Mouse (Mus musculus): ENCODE measurements at regions not wholly inside any gene's neighbourhood (a gene's known extent, or its start where the extent isn't known, plus 50 kb on each side); places are given as distances from the start of the nearest gene placed in this dataset.

- ChIA-PET POLR2A (no interaction called here), CTCF (no interaction called here)
These were observed 241.8 kb downstream of the Gsdmc2 start for GRCm38 (mm10) chr15:63603100-63603714.

DNA sequence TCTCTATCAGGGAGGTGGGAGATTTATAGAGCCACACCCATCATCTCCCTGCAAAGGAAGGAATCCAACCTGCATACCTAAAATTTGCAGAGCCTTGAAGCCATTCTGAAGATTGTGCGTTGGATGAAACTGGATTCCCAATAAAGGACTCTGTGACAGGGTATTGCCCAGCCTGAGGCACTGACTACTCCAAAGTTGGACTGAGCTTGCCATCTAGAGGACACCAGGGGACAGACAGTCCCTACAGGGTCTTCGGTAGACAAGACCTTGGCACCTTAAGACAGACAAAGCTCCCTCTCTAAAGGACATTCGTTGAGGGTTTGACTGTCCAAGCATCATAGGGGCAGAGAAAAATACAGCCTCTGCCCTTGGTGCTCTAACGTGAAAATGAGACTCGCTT, 243.4 kb downstream of the Gsdmc2 start:
- POLR2A ChIA-PET, result no interaction called here
- CTCF ChIA-PET, result interaction anchor here in 1 of 4 experiments (0.8 kb wide), 1 partner anchor 11 kb away, joined by 3 read pairs; no protein-coding TSS in a partner anchor

DNA sequence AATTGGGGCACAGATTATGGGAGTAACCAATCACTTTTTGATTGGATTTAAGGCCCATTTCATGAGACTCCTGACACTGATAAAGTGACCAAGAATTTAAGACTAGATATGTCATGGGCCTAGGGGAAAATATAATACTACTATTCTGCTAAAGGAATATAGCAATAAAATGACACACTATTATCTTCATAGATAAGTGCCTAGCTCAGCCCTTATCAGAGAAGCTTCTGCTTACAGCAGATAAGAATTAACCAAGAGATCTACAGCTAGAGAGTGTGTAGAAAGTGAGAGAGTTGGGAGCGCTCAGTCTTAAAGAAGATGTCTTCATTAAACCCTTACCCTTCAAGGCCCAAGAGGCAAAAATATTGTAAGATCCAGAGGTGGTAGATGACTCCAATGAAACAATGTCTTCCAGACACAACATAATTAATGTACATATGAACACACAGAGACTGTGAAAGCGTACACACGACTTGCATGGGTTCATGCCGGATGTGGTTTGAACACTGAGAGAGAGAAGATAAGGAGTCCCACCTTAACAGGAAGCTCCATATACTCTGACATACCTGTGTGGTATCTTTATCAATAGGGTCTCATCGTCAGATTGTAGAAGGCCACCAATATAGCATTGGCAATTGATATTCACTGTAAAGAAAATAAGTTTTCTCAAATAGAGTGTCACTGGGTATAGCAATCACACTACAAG, 252.1 kb downstream of the Gsdmc2 start:
- POLR2A ChIA-PET, result interaction anchor here in 1 of 4 experiments (0.7 kb wide), 1 partner anchor 631 kb away, joined by 3 read pairs; no protein-coding TSS in a partner anchor
- CTCF ChIA-PET, result no interaction called here

- CTCF ChIA-PET, result no interaction called here
- POLR2A ChIA-PET, result no interaction called here
These were observed 285.7 kb downstream of the Gsdmc2 start for GRCm38 (mm10) chr15:63559293-63559692.

DNA sequence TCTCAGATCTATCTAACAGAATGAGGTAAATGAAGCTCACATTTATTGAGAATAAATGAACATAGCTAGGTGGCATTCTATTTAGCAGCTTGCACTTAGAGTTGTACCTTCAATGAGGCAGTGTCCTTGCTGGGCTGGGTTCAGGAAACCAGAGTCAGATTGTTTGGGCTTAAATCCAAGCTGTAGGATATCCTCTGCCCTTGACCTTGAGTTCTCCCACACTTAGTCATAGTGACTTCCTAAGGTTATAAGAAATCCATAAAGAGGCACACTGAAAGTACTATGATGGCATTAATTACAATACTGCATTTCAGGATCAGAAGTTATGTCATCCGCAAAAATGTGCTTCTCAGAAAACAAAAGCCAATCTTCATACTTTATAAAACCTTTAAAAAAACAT, 286.3 kb downstream of the Gsdmc2 start:
- ChIA-PET POLR2A (no interaction called here), CTCF (no interaction called here)

DNA sequence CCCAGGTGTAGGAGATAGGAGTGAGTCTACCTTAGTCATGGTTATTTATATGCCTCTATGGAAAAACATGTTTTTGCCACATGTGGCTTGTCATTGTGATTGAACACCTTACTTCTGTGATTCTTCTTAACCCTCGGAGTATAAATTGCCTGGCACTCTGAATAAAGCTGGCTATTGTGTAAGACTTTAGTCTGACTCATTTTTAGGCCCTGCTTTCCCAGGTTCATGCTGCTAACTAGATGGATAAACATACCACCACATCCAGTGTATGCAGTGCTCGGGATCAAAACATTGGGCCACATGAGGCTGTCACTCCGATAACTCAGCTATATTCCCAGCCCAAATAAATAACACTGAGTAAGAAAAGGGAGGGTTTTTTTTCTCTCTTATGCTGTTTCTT, 287.2 kb downstream of the Gsdmc2 start:
- ChIA-PET CTCF (no interaction called here), POLR2A (no interaction called here)

DNA sequence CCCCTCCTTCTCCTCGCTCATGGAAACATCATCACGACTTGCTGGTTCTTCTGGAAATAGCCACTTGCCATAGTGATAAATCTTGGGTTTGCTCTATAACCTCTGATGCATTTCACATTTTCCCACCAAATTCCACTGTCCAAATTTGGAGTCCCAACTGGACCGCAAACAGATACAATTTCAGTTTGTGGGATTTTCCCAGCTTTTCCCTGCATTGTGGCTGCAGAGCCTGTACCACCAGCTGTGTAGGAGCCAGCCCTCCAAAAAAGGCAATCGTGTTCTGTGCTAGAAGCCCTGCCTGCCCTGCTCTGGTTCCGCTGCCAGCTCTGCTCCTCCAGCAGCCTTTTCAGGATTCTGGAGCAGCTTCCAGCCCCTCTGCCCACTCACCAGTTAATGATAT, 291.4 kb downstream of the Gsdmc2 start:
- ChIA-PET POLR2A (no interaction called here), CTCF (no interaction called here)

GRCm38 (mm10) chr15:63532337-63533055, 312.5 kb downstream of the Gsdmc2 start:
- CTCF ChIA-PET, result no interaction called here
- POLR2A ChIA-PET, result interaction anchor here in 1 of 4 experiments (0.7 kb wide), 1 partner anchor 1269 kb away, joined by 3 read pairs; no protein-coding TSS in a partner anchor

- POLR2A ChIA-PET, result no interaction called here
- CTCF ChIA-PET, result interaction anchor here in 1 of 4 experiments (0.6 kb wide), 1 partner anchor 1421 kb away, joined by 3 read pairs; no protein-coding TSS in a partner anchor
These were observed 317.7 kb downstream of the Gsdmc2 start for GRCm38 (mm10) chr15:63527318-63527717.

DNA sequence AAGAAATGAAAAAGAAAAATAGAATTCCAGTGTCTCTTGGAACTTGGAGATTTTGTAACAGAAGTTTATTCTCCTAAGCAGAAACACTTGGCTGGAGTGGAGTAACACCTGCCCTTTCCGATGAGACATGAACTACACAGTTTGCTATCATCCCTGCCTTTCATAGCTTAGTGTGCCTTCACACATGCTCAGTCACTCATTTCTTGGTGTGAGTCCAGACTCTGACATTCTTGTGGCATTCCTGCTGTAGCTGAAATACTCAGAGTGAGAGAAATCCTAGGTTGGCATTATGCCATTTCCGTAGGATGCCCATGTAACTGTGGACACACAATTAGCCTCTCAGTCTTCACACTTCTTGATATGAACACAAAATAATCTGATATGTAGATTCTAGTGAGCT, 318.2 kb downstream of the Gsdmc2 start:
- CTCF ChIA-PET, result interaction anchor here in 1 of 4 experiments (0.6 kb wide), 1 partner anchor 1421 kb away, joined by 3 read pairs; no protein-coding TSS in a partner anchor
- POLR2A ChIA-PET, result no interaction called here

GRCm38 (mm10) chr15:63517301-63517700, 327.7 kb downstream of the Gsdmc2 start:
- POLR2A ChIA-PET, result no interaction called here
- CTCF ChIA-PET, result no interaction called here

DNA sequence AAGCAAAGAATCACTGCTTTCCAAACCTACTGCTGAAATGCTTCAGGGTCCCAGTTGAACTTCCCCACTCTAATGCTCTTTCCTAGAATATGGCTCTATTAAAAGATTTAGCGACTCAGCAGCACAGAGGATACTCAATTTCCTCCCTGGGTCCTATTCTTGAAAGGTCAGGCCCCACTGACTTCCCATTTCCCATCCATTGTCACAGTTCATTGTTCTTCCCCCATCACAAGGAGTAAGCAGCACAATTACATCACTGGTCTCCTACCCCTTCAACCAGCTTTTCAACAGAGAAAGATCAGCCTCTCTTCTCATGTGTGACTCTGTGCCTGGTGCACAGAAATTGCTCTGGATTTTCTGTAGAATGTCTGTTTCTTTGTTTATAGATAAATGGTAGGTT, 344.5 kb downstream of the Gsdmc2 start:
- ChIA-PET CTCF (no interaction called here), POLR2A (no interaction called here)

- ChIA-PET POLR2A (no interaction called here), CTCF (no interaction called here)
These were observed 346.5 kb downstream of the Gsdmc2 start for GRCm38 (mm10) chr15:63498483-63498882.

- ChIA-PET CTCF (no interaction called here), POLR2A (no interaction called here)
These were observed 347.8 kb downstream of the Gsdmc2 start for GRCm38 (mm10) chr15:63497207-63497606.

DNA sequence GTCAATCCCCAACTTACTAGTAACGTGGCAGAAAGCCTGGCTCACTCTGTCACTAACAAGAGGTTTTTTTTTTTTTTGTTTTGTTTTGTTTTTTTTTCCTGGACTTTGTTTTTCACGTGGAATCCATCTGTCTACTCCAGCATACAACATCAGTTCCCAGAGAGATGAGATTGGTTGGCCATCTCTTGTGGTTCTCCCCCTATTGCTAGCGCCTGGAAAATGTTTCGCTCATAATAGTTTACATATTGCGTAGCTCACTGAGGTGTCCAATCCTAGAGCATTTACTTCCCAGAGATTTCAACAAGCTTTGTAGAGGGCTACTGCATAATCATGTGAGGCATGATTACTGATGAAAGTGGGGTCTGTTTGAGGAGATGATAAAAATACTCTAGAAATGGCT, 360.1 kb downstream of the Gsdmc2 start:
- CTCF ChIA-PET, result no interaction called here
- POLR2A ChIA-PET, result no interaction called here

DNA sequence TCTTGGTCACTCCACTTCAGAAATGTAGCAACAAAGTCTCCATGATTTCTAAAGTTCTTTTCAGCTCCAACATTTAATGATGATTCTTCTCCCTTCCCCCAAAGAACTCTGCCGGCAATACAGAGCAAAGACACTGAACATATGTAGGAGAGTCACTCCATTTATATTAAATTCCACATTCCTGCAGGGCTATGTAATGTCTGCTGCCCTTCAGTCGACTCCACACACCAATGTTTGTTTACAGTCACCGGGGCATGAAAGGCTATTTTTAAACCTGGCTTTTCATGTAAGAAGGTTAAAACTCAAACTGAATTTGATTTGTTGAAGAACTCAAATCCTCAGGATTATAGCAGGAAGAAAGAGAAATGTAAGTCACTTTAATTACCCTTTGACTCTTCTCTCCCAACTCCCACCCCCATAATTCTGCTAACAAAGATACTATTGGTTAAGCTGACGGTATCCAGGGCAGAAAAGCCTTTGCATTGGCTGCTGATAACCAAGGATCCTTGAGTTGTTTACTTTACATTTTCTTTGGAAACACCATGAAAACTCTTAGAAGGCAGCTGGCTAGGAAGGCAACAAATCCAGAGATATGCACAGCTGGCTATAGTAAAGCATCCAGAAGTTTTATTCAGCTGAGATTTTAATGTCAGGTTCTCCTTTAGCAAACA, 360.6 kb downstream of the Gsdmc2 start:
- CTCF ChIA-PET, result no interaction called here
- POLR2A ChIA-PET, result no interaction called here

DNA sequence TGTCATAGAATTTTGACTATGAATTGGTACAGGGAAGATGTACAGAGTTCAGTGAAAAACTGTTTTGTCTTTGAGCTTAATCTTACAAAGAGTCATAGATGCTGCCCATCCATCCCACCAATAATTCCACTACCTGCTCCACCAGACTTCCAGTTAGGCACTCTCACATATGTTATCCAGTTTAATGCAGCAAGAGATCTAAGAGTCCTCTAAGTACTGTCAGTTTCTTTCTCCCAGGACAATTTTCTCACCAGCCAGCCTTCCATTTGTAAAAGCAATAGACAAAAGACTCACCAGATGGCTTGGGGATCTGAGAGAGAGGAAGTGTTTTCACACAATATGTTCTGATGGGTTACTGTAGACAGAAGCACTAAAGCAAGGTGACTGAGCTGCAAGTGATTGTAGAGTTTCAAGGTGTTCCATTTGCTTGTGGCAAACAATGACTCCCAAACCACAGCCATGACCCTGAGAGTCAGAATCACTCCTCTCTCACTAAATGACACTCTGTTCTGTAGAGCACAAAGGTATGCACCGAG, 365.6 kb downstream of the Gsdmc2 start:
- ChIA-PET CTCF (no interaction called here), POLR2A (no interaction called here)

DNA sequence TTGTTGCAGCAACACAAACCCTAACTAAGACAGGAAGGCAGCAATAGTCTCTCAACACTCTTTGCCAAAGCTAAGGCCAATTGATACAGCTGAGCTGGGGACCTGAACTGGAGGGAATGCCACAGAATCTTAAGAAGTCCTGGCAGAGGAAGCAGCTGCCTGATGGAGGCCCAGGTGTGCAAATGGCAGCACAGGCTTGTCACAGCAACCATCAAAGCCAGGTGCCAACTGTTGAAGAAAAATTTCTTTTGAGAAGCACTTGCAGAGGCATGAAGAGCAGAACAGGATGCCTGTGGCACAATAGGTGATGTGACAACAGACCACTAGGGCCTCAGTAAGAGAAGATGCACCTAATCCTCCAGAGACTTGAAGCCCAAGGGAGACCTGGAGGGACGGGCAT, 378.1 kb downstream of the Gsdmc2 start:
- ChIA-PET POLR2A (no interaction called here), CTCF (no interaction called here)

- POLR2A ChIA-PET, result no interaction called here
- CTCF ChIA-PET, result no interaction called here
These were observed 392.4 kb downstream of the Gsdmc2 start for GRCm38 (mm10) chr15:63452529-63452928.

- POLR2A ChIA-PET, result no interaction called here
These were observed 398.7 kb downstream of the Gsdmc2 start for GRCm38 (mm10) chr15:63446288-63446687.

More at GRCm38 (mm10) chr15:63446288-63446687, 398.7 kb downstream of the Gsdmc2 start:
- CTCF ChIA-PET, result no interaction called here

Data from embryonic stem cell, embryonic (primary cell).